Mouse (Mus musculus): ENCODE measurements around the gene H2-Ob.
A peak's percentile ranks its signal among the peaks of the same experiment; 100 is the strongest.

Gene H2-Ob

DNA sequence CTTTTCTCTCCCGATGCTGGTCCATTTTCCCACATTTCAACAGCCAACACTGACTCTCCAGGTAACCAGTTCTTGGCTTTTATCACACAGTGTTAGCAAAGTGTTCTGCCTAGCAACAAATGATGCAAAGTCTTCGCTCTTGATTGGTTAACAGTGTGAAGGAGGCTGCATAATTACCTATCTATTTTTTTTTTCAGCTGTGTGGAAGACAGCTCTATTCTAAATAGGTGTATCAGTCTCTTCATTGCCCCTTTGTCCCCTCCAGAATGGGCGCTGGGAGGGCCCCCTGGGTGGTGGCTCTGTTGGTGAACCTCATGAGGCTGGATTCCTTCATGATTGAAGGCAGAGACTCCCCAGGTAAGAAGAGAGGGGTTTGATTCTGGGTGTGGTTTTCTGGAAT, at the start of gene H2-Ob:
H2-Ob (plus strand) TSS at position 198 of the 400 bp plus-strand sequence.
- peak in 1 of 2 experiments; percentile 45 for DNase-seq

DNA sequence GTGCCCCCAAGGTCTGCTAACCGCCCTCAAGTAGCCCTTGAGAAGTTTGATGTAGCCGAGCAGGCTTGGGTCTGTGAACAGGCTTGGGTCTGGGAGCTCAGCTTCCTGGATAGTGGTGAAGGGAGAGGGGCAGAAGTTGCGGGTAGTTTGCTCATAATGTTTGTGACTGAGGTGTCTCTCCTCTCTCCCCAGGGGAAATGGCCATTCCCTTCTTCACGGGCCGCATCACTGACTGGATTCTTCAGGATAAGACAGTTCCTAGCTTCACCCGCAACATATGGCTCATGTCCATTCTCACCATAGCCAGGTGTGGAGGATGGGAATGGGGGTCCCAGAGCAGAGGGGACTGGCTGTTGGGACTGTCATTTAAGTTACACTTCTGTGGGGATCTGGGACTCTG, 49.7 kb upstream of the H2-Ob start:
- no peak for DNase-seq

DNA sequence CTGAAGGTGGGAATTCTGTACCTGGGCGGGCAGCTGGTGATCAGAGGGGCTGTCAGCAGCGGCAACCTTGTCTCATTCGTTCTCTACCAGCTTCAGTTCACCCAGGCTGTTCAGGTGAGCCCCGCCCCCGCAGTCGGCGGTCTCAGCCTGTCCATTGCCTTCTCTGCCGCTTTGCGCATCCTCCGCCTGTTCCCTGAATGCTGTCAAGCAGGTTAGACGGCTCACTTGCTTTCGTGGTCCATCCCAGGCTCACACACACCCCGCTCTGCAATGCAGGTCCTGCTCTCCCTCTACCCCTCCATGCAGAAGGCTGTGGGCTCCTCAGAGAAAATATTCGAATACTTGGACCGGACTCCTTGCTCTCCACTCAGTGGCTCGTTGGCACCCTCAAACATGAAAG, 45.9 kb upstream of the H2-Ob start:
- no peak for DNase-seq

DNA sequence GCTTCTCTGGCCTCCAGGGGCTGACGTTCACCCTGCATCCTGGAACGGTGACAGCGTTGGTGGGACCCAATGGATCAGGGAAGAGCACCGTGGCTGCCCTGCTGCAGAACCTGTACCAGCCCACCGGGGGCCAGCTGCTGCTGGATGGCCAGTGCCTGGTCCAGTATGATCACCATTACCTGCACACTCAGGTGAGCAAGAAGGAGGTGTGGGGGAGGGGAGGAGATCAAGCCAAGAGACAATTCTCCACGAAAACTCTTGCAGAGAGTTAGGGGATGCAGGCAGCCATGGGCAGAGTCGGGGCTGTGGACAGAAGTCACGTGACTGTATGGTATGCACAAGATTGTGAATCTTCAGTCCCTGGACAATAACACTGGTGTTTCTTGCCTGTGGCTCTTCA, 45.2 kb upstream of the H2-Ob start:
- no peak for DNase-seq

DNA sequence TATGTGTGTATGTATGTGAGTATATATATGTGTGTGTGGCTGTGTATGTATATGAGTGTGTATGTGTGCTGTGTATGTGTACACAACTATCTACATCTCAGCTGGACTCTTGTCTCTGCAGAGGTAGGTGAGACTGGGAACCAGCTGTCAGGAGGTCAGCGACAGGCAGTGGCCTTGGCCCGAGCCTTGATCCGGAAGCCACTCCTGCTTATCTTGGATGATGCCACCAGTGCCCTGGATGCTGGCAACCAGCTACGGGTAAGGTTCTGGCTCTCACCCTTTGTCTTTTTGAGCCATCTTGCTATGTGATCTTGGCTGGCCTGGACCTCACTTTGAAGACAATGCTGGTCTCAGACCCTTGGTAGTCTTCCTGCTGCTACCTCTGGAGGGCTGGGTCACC, 44.0 kb upstream of the H2-Ob start:
- no peak for DNase-seq

DNA sequence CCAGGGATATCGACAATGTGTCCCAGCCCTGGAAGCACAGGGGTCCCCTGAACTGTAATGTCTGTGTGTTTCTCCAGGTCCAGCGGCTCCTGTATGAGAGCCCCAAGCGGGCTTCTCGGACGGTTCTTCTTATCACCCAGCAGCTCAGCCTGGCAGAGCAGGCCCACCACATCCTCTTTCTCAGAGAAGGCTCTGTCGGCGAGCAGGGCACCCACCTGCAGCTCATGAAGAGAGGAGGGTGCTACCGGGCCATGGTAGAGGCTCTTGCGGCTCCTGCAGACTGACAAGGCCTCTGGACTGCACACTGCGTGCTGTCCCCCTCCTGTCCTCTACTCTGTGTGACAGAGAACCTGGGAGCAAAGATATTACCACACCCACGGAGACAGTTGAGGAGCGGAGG, 42.2 kb upstream of the H2-Ob start:
- peak; percentile 83 to 90 for DNase-seq

DNA sequence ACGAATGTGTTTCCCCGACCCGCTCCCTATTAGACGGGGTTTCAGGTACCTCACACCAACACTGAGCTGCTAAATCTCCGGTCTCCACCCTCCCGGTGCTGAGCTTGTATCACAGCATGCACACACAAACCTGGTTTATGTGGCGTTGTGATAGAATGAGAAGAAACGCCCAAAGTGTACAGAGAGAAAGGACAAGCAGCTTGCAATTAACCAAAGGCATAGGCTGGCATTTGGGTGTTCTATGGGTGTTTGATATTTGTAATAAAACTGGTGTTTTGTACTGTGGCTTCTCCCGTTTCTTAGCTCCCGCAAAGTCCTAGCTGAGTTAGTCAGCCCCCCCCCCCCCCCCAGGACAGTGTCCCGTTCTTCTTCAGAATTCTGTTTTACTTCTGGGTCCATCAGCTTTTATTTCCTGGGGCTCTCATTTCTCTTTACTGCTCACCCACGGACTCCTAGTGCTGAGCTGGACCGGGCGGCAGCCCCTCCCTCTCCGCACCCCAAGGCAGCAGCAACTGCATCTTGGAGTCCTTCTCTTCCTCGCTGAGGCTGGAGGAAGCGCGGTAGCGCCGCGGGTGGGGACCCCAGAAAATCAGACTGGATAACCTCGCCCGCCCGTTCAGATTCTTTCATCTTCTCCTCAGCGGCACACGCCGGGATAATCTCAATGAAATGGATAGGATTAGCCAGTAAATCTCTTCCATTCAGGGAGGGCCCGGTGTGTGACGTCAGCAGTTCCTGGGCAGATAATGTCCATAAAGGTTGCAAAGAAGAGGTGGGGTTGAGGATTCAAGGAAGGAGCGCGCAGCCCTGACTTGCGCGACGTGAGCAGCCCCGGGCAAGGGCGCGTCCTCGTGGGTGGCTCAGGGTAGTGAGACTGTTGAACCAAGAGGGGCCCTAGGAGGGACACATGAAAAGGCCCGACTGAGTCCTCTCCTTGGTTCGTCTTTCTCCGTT, 41.5 kb upstream of the H2-Ob start, which contains the start of gene Psmb8:
Psmb8 (plus strand) TSS at position 781 of the 954 bp plus-strand sequence.
- DNase-seq = peak; percentile 78 to 89

DNA sequence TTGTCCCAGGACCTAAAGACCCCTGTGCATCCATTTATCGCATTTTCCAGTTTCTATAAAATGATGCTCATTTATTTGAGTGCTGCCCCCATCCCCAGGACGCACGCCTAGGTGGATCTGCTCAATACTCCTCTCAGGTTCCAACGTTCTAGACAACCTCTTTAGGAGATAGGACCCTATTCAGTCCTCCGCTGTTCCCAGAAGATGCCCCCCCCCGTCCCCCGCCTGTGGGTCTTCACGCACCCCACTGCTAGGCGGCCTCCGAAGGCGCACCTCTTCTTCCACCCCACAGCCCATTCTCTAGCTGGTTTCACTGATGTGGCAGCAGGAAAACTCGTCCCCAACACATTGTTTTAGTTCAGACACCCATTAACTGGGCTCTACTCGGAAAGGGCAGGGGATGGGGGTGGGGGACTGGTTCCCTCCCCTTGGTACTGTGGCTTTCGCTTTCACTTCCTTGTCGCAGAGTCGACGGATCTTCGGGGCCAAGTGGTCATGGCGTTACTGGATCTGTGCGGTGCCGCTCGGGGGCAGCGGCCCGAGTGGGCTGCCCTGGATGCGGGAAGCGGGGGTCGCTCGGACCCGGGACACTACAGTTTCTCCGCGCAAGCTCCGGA, 40.7 kb upstream of the H2-Ob start:
- DNase-seq = peak; percentile 66 to 77

DNA sequence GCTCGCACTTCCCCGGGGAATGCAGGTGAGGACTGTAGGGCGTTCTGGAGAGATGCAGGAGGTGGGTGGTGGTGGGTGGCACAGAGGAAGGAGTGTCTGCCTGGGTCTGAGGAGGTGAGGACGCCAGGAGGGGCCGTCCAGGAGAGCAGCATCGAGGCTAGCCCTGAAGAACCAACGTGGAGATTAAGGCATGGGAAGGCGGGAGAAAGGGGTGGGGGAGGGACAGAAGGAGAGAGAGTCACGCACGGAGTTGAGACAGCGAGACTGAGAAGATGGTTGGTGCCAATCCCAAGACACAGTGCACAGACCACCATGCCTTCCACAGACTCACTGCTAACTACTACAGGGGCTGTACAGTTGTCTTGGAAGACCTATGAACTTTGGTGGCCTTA, 40.2 kb upstream of the H2-Ob start:
- DNase-seq = no peak

DNA sequence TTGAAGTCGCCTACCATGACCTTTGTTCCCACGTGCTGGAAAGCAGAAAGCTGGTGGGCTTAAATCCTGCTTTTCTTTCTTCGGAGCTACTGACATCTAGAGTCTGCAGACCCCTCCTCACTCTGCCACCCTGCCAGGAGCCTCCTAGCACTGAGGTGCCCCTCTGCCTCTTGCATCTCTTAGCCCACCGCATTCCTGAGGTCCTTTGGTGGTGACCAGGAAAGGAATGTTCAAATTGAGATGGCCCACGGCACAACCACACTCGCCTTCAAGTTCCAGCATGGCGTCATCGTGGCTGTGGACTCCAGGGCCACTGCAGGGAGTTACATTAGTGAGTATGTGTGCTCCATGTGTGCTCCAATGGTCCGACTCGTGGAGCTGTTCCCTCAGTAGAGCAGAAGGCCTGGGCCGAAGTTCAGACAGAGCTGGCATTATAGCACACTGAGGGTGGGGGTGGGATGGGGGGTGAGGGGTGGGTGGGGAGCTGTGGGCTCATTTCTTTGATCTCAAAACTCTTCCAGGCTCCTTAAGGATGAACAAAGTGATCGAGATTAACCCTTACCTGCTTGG, 39.6 kb upstream of the H2-Ob start:
- peak in 1 of 2 experiments; percentile 38 for DNase-seq

DNA sequence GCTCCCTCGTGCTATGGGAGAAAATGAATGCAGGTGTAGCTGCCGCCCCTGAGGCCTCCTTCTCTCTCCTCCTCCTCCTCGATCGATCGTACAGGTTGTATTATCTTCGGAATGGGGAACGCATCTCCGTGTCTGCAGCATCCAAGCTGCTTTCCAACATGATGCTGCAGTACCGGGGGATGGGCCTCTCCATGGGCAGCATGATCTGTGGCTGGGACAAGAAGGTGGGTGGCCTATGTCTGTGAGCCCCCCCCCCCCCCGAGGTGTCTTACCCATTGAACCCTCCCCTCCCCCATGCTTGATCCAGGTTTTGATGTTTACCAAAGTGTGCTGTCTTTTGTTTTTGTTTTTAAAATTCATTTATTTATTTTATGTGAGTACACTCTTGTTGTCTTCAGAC, 38.7 kb upstream of the H2-Ob start:
- DNase-seq = peak in 1 of 2 experiments; percentile 26

DNA sequence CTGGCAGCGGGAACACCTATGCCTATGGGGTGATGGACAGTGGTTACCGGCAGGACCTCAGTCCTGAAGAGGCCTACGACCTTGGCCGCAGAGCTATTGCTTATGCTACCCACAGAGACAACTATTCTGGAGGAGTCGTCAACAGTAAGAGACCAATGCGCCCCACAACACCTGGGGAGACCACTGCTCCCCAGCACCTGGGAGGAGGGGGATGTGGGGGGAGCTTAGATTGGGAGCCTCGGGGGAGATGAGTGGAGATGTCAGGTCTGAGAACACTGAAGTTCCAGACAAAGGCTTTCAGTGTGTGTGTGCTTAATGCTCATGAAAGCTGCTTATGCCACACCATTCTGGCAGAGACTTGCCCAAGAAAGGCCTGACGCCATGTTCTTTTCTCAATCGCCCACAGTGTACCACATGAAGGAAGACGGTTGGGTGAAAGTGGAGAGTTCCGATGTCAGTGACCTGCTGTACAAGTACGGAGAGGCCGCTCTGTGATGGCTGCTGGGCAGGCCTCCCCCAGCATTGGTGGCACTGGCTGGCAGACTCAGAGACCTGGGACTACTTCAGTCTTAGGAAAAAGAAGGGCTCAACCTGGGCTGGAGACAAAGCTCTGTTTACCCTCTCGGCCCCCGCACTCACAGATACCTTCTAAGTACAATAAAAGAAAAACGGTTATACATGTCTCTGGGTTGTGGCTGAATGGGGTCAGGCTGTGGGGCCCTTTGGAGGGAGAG, 37.8 kb upstream of the H2-Ob start:
- peak in 1 of 2 experiments; percentile 63 for DNase-seq

DNA sequence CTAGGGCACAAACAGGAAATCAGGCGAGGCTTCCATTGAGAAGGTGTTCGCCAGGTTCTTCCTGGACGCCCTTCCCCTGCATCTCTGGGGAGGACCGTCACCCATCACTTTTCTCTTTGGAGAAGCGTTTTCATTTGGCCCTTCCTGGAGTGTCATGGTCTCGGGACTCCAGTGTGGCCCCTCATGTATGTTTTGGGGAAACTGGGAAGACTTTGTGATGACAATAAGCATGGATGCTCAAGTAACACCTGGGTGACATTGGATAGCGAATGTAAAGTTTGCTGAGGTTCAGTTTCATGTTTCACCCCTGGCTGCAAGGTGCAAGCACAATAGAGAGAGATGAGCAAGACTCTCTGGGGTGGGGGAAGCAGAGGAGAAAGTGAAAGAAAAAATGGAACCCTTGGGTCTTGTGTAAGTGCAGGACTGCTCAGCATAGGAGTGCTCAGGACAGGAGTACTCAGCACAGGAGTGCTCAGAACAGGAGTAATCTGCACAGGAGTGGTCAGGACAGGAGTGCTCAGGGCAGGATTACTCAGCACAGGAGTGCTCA, 37.1 kb upstream of the H2-Ob start:
- DNase-seq = no peak

DNA sequence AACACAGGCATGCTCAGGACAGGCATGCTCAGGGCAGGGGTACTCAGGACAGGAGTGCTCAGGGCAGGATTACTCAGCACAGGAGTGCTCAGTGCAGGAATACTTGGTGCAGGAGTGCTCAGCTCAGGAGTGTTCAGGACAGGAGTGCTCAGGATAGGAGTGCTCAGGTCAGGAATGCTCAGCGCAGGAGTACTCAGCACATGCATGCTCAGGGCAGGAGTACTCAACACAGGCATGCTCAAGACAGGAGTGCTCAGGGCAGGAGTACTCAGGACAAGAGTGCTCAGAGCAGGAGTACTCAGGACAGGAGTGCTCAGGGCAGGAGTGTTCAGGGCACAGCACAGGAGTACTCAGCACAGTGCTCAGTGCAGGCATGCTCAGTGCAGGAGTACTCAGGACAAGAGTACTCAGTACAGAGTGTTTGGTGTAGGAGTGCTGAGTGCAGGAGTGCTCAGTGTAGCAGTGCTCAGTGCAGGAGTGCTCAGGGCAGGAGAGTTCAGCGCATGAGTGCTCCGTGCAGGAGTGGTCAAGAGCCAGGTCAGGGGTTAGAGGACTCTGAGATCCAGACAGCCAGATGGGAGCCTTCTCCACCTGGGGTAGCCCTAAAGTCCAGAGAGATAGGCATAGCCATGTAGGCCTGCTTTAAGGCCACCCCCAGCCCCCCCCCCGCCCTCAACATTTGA, 35.8 kb upstream of the H2-Ob start:
- no peak for DNase-seq

DNA sequence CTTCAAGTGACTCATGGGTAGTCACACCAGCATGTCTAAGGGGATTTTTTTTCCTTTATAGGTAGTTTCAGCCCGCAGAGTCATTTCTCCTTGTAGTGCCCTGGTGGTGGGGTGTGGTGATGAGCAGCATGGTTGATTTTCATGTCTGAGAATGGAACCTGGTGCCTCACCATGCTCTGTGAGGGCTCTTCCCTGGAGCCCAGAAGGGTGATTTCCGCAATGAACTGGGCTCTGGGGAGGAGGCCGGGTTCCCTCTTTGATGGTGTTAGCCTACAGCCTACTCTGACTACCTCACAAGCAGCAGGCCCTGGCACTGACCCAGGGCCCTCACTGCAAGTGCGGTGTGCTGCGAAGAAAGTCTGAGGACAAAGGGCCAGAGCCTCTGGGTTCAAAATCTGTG, 35.3 kb upstream of the H2-Ob start, which contains the start of gene Tap2:
Tap2 (plus strand) TSS at position 84 of the 400 bp plus-strand sequence.
- DNase-seq = peak in 1 of 2 experiments; percentile 29

DNA sequence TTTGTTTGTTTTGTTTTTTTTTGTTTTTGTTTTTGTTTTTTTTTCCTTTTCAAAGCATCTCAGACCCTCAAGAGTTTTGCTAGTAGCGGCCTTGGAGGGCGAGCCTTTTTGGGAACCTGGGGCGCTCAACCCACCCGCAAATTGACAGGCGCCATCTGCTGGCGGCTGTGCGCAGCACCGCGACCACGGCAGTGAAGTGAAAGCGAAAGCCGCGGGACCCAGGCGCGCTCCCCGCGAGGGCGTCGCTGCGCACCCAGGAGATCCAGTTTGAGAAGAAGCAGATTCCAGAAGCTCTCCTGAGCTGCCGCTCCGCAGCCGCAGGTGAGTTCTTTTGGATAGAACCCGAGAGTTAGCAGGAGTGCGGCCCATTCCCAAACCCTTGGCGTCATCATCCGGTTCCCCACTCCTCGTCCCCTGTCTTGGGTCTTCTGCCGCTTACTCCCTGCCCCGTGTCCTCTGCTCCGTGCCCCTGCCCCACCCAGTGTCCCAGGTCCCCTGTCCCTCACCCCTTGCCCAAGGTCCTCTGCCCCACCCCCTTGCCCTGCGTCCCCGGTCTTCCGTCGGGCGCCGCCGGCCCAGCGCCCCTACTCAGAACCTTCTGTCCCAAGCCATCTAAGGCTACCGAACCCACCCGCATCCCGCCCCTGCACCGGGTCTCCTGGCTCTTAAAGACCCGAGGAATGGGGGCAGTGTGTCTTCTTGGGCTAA, 34.2 kb upstream of the H2-Ob start:
- DNase-seq = peak; percentile 87 to 88

DNA sequence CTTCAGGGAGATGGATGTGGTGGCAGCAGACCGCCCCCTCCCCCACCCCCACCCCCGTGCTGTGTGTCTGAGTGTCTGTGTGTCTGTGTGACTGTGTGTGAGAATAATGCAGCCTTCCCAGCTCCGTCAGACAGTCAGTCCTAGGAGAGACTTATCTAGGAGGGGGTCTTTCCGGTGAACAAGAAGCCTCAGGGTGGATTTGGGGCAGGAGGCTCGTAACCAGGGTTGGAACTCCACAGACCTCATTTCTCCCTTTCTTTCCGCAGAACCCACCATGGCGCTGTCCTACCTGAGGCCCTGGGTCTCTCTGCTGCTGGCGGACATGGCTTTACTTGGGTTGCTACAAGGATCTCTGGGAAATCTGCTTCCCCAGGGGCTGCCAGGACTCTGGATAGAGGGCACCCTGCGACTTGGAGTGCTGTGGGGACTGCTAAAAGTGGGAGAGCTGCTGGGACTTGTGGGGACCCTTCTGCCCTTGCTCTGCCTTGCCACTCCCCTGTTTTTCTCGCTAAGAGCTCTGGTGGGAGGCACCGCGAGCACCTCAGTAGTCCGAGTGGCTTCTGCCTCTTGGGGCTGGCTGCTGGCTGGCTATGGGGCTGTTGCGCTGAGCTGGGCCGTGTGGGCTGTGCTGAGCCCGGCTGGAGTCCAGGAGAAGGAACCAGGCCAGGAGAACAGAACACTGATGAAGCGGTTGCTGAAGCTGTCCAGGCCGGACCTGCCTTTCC, 33.5 kb upstream of the H2-Ob start:
- DNase-seq = peak in 1 of 2 experiments; percentile 64

DNA sequence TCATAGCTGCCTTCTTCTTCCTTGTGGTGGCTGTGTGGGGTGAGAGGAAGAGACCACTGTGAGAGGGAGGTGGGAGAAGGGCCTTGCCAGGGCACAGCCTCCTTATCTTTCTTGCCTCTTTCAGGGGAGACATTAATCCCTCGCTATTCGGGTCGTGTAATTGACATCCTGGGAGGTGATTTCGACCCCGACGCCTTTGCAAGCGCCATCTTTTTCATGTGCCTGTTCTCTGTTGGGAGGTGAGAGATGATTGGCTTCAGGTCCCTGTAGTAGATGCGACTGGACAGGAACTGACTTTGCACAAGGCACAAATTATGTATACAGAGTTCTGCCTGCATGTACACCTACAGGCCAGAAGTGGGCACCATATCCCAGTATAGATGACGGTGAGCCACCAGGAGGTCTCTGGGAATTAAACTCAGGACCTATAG, 32.9 kb upstream of the H2-Ob start:
- DNase-seq = peak in 1 of 2 experiments; percentile 41

DNA sequence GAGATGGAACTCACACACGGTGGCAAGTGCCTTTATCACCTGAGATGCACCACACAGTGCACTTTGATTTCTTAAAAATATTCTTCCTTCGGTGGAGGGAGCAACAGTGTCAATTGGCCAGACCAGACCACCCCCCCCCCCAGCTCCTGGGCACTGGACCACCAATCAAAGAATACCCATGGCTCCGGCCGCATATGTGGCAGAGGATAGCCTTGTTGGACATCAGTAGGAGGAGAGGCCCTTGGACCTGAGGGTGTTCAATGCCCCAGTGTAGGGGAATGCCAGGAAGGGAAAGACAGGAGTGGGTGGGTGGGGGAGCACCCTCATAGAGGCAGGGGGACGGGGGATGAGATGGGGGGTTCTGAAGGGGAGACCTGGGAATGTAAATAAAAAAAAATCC, 32.0 kb upstream of the H2-Ob start:
- peak in 1 of 2 experiments; percentile 14 for DNase-seq

DNA sequence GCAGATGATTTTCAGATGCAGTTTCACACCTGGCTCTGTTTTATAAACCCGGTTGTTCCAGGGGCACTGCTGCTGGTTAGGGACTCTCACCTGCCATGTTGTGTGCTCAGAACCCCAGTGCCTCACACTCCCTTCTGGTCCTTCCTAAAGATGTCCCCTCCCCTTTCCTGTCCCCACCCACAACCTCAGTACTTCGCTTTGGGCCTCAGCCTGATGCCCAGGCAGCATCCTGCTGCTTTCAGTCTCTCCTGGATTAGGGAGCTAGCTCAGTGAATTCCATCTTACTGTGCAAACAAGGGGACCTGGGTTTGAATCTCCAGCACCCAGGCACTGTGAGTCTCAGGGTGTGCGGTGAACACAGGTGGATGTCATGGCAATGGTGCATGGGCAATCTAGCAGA, 31.2 kb upstream of the H2-Ob start:
- DNase-seq = peak in 1 of 2 experiments; percentile 62
